Mouse (Mus musculus) ES-E14 (cell line): Measurements from ENCODE around the gene Vpreb3. TPM values are rescaled to one million over a fixed set of nuclear protein-coding genes. Genes with fewer than 3 reads are reported as not detected.

Experiments used
- DNase-seq: peaks from one replicate; pipeline ENCODE4 v3.0.0-alpha.2; 2013; ENCODE audit warnings: low read depth, low spot score
- H3K27ac ChIP-seq: 2 replicates; pipeline ENCODE4 v1.5.1; 2012; ENCODE audit warnings: low read depth, mild to moderate bottlenecking, low read length, moderate library complexity, mixed read lengths; ENCODE audit not compliant: poor library complexity, insufficient read depth, severe bottlenecking
- H3K36me3 ChIP-seq: 2 replicates; pipeline ENCODE4 v1.6.1; 2012; ENCODE audit warnings: mild to moderate bottlenecking, low read length, moderate library complexity, mixed read lengths; ENCODE audit not compliant: control insufficient read depth, poor library complexity, insufficient read depth, severe bottlenecking
- H3K4me1 ChIP-seq, 2 experiments: fragments of 150-350 bp in 1 of 2; sonication (generic) in 1 of 2; 2 replicates each; pipeline ENCODE4 v1.6.1; 2012; ENCODE audit warnings: low read length in 2 of 2, mild to moderate bottlenecking in 1 of 2, mixed read lengths in 1 of 2; ENCODE audit not compliant: control insufficient read depth in 2 of 2, insufficient read depth in 2 of 2, poor library complexity in 1 of 2
- H3K4me3 ChIP-seq, 2 experiments: fragments of 150-350 bp in 1 of 2; sonication (generic) in 1 of 2; 2 replicates each; pipeline ENCODE4 v1.5.1; 2012; ENCODE audit warnings: low read length in 2 of 2, low read depth in 1 of 2, mild to moderate bottlenecking in 1 of 2, mixed read lengths in 1 of 2; ENCODE audit not compliant: insufficient read depth in 1 of 2, poor library complexity in 1 of 2, severe bottlenecking in 1 of 2
- H3K9ac ChIP-seq: 2 replicates; pipeline ENCODE4 v1.6.1; 2012; ENCODE audit warnings: low read depth, mild to moderate bottlenecking, low read length, mixed read lengths; ENCODE audit not compliant: poor library complexity, insufficient read depth, severe bottlenecking
- H3K9me3 ChIP-seq: fragments of 150-350 bp; sonication (generic); 2 replicates; pipeline ENCODE4 v1.6.1; 2012; ENCODE audit warnings: low read depth, mild to moderate bottlenecking, low read length; ENCODE audit not compliant: control insufficient read depth, insufficient read depth
- CHD2 ChIP-seq: IDR thresholded peaks from 2 replicates; pipeline ENCODE4 v1.6.1; 2014; ENCODE audit warnings: mild to moderate bottlenecking, low read depth, low read length, inconsistent platforms
- HCFC1 ChIP-seq: IDR thresholded peaks from 2 replicates; pipeline ENCODE4 v1.6.1; 2012; ENCODE audit warnings: low read length, inconsistent platforms, borderline replicate concordance; ENCODE audit not compliant: insufficient read depth
- MAFK ChIP-seq: IDR thresholded peaks from 2 replicates; pipeline ENCODE4 v1.6.1; 2014; ENCODE audit warnings: mild to moderate bottlenecking, low read depth, low read length, inconsistent platforms; ENCODE audit not compliant: insufficient read depth
- ZC3H11A ChIP-seq: IDR thresholded peaks from 2 replicates; pipeline ENCODE4 v1.6.1; 2012; ENCODE audit warnings: low read depth, mild to moderate bottlenecking, inconsistent platforms, low read length, borderline replicate concordance
- ZNF384 ChIP-seq: IDR thresholded peaks from 2 replicates; pipeline ENCODE4 v1.6.1; 2012; ENCODE audit warnings: low read depth, low read length, inconsistent platforms
- in situ Hi-C, 2 experiments: fragments of 600-800 bp; cut with MboI; formaldehyde crosslinking; loops; one replicate each; pipeline ENCODE4 v1.15.1; 2025; ENCODE audit warnings: low sequenced_read_pairs in 2 of 2, inconsistent platforms in 1 of 2; ENCODE audit not compliant: unreplicated experiment in 2 of 2
- total RNA-seq: library from RNA; depleted of rRNA; stranded (reverse); fragments of 300-350 nt; gene quantifications from 2 replicates; pipeline ENCODE4 v1.2.3, GENCODE M21; 2012; rRNA removed

The Vpreb3 gene
- 0.98 and 1.5 TPM in 2 replicates for total RNA-seq

- TF ChIP-seq HCFC1: no peak
- TF ChIP-seq ZNF384: no peak
- TF ChIP-seq ZC3H11A: no peak
- no peak for TF ChIP-seq CHD2
- no peak for TF ChIP-seq MAFK
- no peak within 1 kb of the TSS for H3K9ac ChIP-seq
- DNase-seq: no peak
- H3K27ac ChIP-seq: no peak within 1 kb of the TSS
- no peaks in the 10 kb centered on the region for H3K9me3 ChIP-seq
- peaks cover 14% of the 10 kb centered on the region; the same call in 1 of the 2 replicates for H3K36me3 ChIP-seq
- in situ Hi-C loops: no loop called here
- no peak within 1 kb of the TSS for H3K4me3 ChIP-seq
- peaks cover 3 to 31% of the 10 kb centered on the region in 2 experiments; a peak in 3 of 4 replicates for H3K4me1 ChIP-seq
Observed at GRCm38 (mm10) chr10:75942736-75943477, at the start of gene Vpreb3. TSS of gene Vpreb3 (plus strand) at chr10:75943057.

DNA sequence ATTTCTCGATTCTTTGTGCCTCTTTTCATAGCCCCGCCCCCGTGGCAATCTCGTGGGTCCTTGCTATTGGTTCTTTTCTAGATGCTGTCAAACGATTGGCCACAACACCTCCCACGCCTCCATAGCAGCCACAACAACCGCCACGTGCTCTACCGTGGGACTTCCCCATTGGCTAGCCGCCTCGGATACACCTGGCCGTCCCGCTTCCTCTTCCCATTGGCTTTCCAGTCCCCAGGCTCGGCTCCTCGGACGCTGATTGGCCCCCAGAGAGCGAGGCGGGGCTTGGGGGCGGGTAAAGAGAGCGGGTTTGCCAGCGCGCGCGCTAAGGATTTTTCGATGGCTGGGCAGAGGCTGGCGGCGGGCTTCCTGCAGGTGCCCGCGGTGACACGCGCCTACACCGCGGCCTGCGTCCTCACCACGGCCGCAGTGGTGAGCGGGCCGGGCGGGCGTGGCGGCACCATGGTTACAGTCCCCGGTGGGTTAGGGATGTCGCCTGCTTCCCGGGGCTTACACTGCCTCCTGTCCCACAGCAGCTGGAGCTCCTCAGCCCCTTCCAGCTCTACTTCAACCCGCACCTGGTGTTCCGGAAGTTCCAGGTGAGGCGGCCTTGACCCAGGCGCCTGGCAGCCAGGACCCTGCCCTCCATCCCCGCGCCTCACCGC is 49.6 kb upstream of the Vpreb3 start, which contains the start of gene Derl3:
TSS of gene Derl3 (plus strand) at position 325 of the 662 bp plus-strand sequence.
- Histone ChIP-seq H3K9ac (peak within 1 kb of the TSS; percentile 80), H3K36me3 (peaks cover 27% of the 10 kb centered on the region), H3K4me1 (peaks cover 2 to 16% of the 10 kb centered on the region in 2 experiments), H3K4me3 (peak within 1 kb of the TSS; percentile 60 to 82), H3K27ac (peak within 1 kb of the TSS; percentile 41; the same call in 1 of the 2 replicates), H3K9me3 (no peaks in the 10 kb centered on the region)
- TF ChIP-seq HCFC1 (no peak), CHD2 (peak; percentile 83), ZC3H11A (no peak)
- DNase-seq: peak; percentile 99
- in situ Hi-C loops: no loop called here

DNA sequence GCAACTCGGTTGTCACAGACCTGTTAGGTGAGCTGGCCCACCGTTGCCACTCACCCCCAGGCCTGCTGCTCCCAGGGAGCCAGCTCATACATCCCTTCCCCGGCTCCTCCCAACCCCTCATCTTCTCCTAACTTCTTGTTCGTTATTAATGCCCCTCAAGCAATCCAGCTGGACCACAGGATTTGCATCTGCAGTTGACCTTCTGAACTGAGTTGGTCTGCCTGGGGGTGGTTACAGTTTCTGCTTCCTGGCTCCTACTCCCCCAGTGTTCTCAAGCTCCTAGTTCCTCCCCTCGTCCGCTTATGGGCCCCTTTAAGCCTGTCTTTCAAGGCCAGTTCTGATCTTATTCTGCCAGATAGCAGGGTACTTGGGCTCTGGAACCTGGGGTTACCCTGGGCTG is 48.3 kb upstream of the Vpreb3 start:
- H3K4me3 ChIP-seq: no peak overlapping the region
- in situ Hi-C loops: no loop called here
- H3K36me3 ChIP-seq: peaks cover 33% of the 10 kb centered on the region

GRCm38 (mm10) chr10:75895730-75896129 is 47.1 kb upstream of the Vpreb3 start:
- TF ChIP-seq CHD2 (no peak), HCFC1 (no peak)
- in situ Hi-C loops: no loop called here
- Histone ChIP-seq H3K9me3 (no peaks in the 10 kb centered on the region), H3K27ac (no peak overlapping the region), H3K9ac (no peak overlapping the region), H3K4me1 (peaks cover 0 to 9% of the 10 kb centered on the region in 2 experiments; a peak in 3 of 4 replicates), H3K36me3 (peaks cover 37% of the 10 kb centered on the region), H3K4me3 (no peak overlapping the region)
- no peak for DNase-seq

More for the DNA sequence above, 48.3 kb upstream of the Vpreb3 start:
- TF ChIP-seq HCFC1 (no peak), CHD2 (no peak), ZNF384 (no peak), MAFK (no peak), ZC3H11A (no peak)
- no peak for DNase-seq
- H3K9me3 ChIP-seq: no peaks in the 10 kb centered on the region
- no peak overlapping the region for H3K9ac ChIP-seq
- peaks cover 1 to 9% of the 10 kb centered on the region in 2 experiments; a peak in 3 of 4 replicates for H3K4me1 ChIP-seq
- H3K27ac ChIP-seq: no peak overlapping the region
